ENCODE assay signal across 9 mouse cellular contexts in genomic region chr6:125071170-125071895, GRCm38 (mm10). TPM values are rescaled to one million over a fixed set of nuclear protein-coding genes. Genes with fewer than 3 reads are reported as not detected.
A peak's percentile ranks its signal among the peaks of the same experiment; 100 is the strongest.
DNase-seq lines count a peak whose midpoint lies in the region.
"Had no signal": no experiment of that assay in that cellular context is flagged by ENCODE, and none has a peak within 500 bp of the region (broad histone marks: within the 10 kb centered on the region; RNA-seq: fewer than 3 reads in every experiment).

No protein-coding gene starts in this region.

- no peaks in the 10 kb centered on the region for H3K27me3 ChIP-seq in hindbrain, embryonic 10.5 days (ENCODE audit: insufficient read depth, poor library complexity, severe bottlenecking)
- H3K27me3 ChIP-seq in splenic B cell, adult 2 months (ENCODE audit: control insufficient read depth, insufficient read depth, low read length, poor library complexity, severe bottlenecking): no peaks in the 10 kb centered on the region

- peak; percentile 52 for DNase-seq in cerebellum, postnatal 10 days
- no peak for DNase-seq in cerebellum, adult 11 months
- peak; percentile 75 for DNase-seq in T-cell, adult 2 months (ENCODE audit: low spot score)
- DNase-seq in hindbrain, embryonic 10.5 days (ENCODE audit: low spot score): no peak
- DNase-seq in lung, postnatal 4 days: peak; percentile 28 to 41
- peak; percentile 71 for DNase-seq in splenic B cell, adult 2 months (ENCODE audit: low read depth, low spot score)
- DNase-seq in testis, postnatal 10 days (ENCODE audit: low spot score): no peak
- DNase-seq in layer of hippocampus, postnatal 36 days: no peak

- peaks cover 9% of the 10 kb centered on the region for H3K4me1 ChIP-seq in hindbrain, embryonic 10.5 days (replicated peaks)

- no peaks in the 10 kb centered on the region for H3K9me3 ChIP-seq in hindbrain, embryonic 10.5 days

- 82% methylated on average over 18 of the region's 18 CpGs for WGBS in hindbrain, embryonic 10.5 days

- H3K36me3 ChIP-seq in hindbrain, embryonic 10.5 days: no peaks in the 10 kb centered on the region
- H3K36me3 ChIP-seq in splenic B cell, adult 2 months (ENCODE audit: control insufficient read depth, insufficient read depth, low read length, poor library complexity, severe bottlenecking): no peaks in the 10 kb centered on the region

- H3K4me3 ChIP-seq in hindbrain, embryonic 10.5 days: no peak overlapping the region

- peak overlapping the region; percentile 80 for H3K27ac ChIP-seq in hindbrain, embryonic 10.5 days

RNA-seq across cellular contexts. Expression of gene Lpar5, which starts 3.6 kb away (rescaled TPM):
- polyA plus RNA-seq in hindbrain, embryonic 10.5 days (2016; fragmentation: Nextera tagmentation; extraction: Ambion mirVana): 0.10 TPM in 1 of 2 replicates, not detected in the other
- under 1 TPM; 0.53 to 0.75 TPM for total RNA-seq in layer of hippocampus, postnatal 36 days (2021)
- polyA plus RNA-seq: C2C12 had no signal

RNA-seq across cellular contexts. Expression of gene Acrbp, which starts 21.8 kb away (rescaled TPM):
- 13.1 and 15.5 TPM in 2 replicates for polyA plus RNA-seq in hindbrain, embryonic 10.5 days (2016; fragmentation: Nextera tagmentation; extraction: Ambion mirVana)
- total RNA-seq in layer of hippocampus, postnatal 36 days (2021): 10 to 100 TPM; 13.4 to 17.8 TPM

RNA-seq across cellular contexts. Expression of gene Chd4, which starts 24.4 kb away (rescaled TPM):
- 95.7 and 97.6 TPM in 2 replicates for polyA plus RNA-seq in hindbrain, embryonic 10.5 days (2016; fragmentation: Nextera tagmentation; extraction: Ambion mirVana)
- total RNA-seq in layer of hippocampus, postnatal 36 days (2021): 100 to 1,000 TPM; 172 to 173 TPM

RNA-seq across cellular contexts. Expression of gene Ing4, which starts 31.8 kb away (rescaled TPM):
- polyA plus RNA-seq in hindbrain, embryonic 10.5 days (2016; fragmentation: Nextera tagmentation; extraction: Ambion mirVana): 125 and 153 TPM in 2 replicates
- 10 to 100 TPM; 56.9 to 65.7 TPM for total RNA-seq in layer of hippocampus, postnatal 36 days (2021)

Comparison
In these comparisons a context has a peak if more than half of its experiments do, and no peak if none do; other contexts are left out.
1. DNase-seq: peak in cerebellum, postnatal 10 days (2 of 2), T-cell, adult 2 months (single experiment), lung, postnatal 4 days (2 of 2) and splenic B cell, adult 2 months (single experiment); none in cerebellum, adult 11 months (single experiment), hindbrain, embryonic 10.5 days (single experiment), testis, postnatal 10 days (single experiment) and layer of hippocampus, postnatal 36 days (0 of 2).